Mouse (Mus musculus) lung, postnatal 4 days (tissue): ENCODE data around the gene Celf2.

ENCODE experiments used
- DNase-seq, 2 experiments: peaks; one replicate each; pipeline ENCODE4 v3.0.0; 2021

Gene Celf2

GRCm38 (mm10) chr2:6653719-6654118 is 855.6 kb downstream of the Celf2 start:
- DNase-seq = no peak

GRCm38 (mm10) chr2:6651697-6652096 is 857.7 kb downstream of the Celf2 start:
- DNase-seq = no peak

GRCm38 (mm10) chr2:6648877-6649276 is 860.5 kb downstream of the Celf2 start:
- DNase-seq = no peak

GRCm38 (mm10) chr2:6647028-6647427 is 862.3 kb downstream of the Celf2 start:
- DNase-seq = no peak

- DNase-seq = no peak
These were observed 863.0 kb downstream of the Celf2 start for GRCm38 (mm10) chr2:6646325-6646724.

- no peak for DNase-seq
These were observed 867.0 kb downstream of the Celf2 start for GRCm38 (mm10) chr2:6642222-6642850.

GRCm38 (mm10) chr2:6639370-6639769 is 870.0 kb downstream of the Celf2 start:
- no peak for DNase-seq

- DNase-seq = no peak
These were observed 872.2 kb downstream of the Celf2 start for GRCm38 (mm10) chr2:6637147-6637546.

- no peak for DNase-seq
These were observed 874.5 kb downstream of the Celf2 start for GRCm38 (mm10) chr2:6634899-6635298.

GRCm38 (mm10) chr2:6633115-6633514 is 876.2 kb downstream of the Celf2 start:
- DNase-seq = no peak

- DNase-seq = no peak
These were observed 885.6 kb downstream of the Celf2 start for GRCm38 (mm10) chr2:6623802-6624201.

- DNase-seq = no peak
These were observed 887.3 kb downstream of the Celf2 start for GRCm38 (mm10) chr2:6622082-6622481.

GRCm38 (mm10) chr2:6618856-6619255 is 890.5 kb downstream of the Celf2 start:
- DNase-seq = no peak

- no peak for DNase-seq
These were observed 890.9 kb downstream of the Celf2 start for GRCm38 (mm10) chr2:6618450-6618849.

GRCm38 (mm10) chr2:6604347-6604746 is 905.0 kb downstream of the Celf2 start:
- DNase-seq = no peak

- DNase-seq = no peak
These were observed 905.5 kb downstream of the Celf2 start for GRCm38 (mm10) chr2:6603880-6604279.

GRCm38 (mm10) chr2:6602163-6602562 is 907.2 kb downstream of the Celf2 start:
- DNase-seq = no peak

- DNase-seq = no peak
These were observed 910.5 kb downstream of the Celf2 start for GRCm38 (mm10) chr2:6598879-6599167.

GRCm38 (mm10) chr2:6598124-6598878 is 911.1 kb downstream of the Celf2 start:
- no peak for DNase-seq

- DNase-seq = no peak
These were observed 914.6 kb downstream of the Celf2 start for GRCm38 (mm10) chr2:6594736-6595135.

GRCm38 (mm10) chr2:6594160-6594559 is 915.2 kb downstream of the Celf2 start:
- DNase-seq = no peak

GRCm38 (mm10) chr2:6593739-6594138 is 915.6 kb downstream of the Celf2 start:
- DNase-seq = no peak

GRCm38 (mm10) chr2:6586122-6586681 is 923.2 kb downstream of the Celf2 start:
- no peak for DNase-seq

- DNase-seq = no peak
These were observed 924.2 kb downstream of the Celf2 start for GRCm38 (mm10) chr2:6585069-6585754.
